Comparison of ENCODE assay signal across 26 mouse cellular contexts in genomic region chr3:144178937-144179336, GRCm38 (mm10).
"Had no signal": no experiment of that assay in that cellular context is flagged by ENCODE, and none has a peak within 500 bp of the region (broad histone marks: within the 10 kb centered on the region; RNA-seq: fewer than 3 reads in every experiment).

No protein-coding gene starts in this region.

- H3K9ac ChIP-seq: embryonic facial prominence, embryonic 12.5 days; embryonic facial prominence, embryonic 13.5 days; embryonic facial prominence, embryonic 15.5 days; forebrain, embryonic 12.5 days; forebrain, embryonic 13.5 days; forebrain, embryonic 15.5 days; forebrain, postnatal 0 days had no signal

- ATAC-seq: forebrain, embryonic 13.5 days; forebrain, embryonic 14.5 days; forebrain, embryonic 15.5 days; forebrain, embryonic 16.5 days; forebrain, postnatal 0 days had no signal

- H3K27ac ChIP-seq: embryonic facial prominence, embryonic 10.5 days; embryonic facial prominence, embryonic 12.5 days; embryonic facial prominence, embryonic 13.5 days; embryonic facial prominence, embryonic 15.5 days; forebrain, embryonic 10.5 days; forebrain, embryonic 12.5 days; forebrain, embryonic 13.5 days; forebrain, embryonic 15.5 days; gastrocnemius, adult 2 months; heart, adult 2 months had no signal

- H3K4me3 ChIP-seq: embryonic facial prominence, embryonic 10.5 days; embryonic facial prominence, embryonic 12.5 days; embryonic facial prominence, embryonic 13.5 days; embryonic facial prominence, embryonic 15.5 days; erythroblast, embryonic 14.5 days; forebrain, embryonic 10.5 days; forebrain, embryonic 12.5 days; forebrain, embryonic 13.5 days; forebrain, embryonic 15.5 days; gastrocnemius, adult 2 months; heart, adult 2 months had no signal

- H3K27me3 ChIP-seq: embryonic facial prominence, embryonic 12.5 days; embryonic facial prominence, embryonic 13.5 days; embryonic facial prominence, embryonic 15.5 days had no signal

- H3K9me3 ChIP-seq: embryonic facial prominence, embryonic 10.5 days; embryonic facial prominence, embryonic 12.5 days; embryonic facial prominence, embryonic 13.5 days; embryonic facial prominence, embryonic 15.5 days; forebrain, embryonic 10.5 days; forebrain, embryonic 12.5 days; forebrain, embryonic 13.5 days; forebrain, embryonic 15.5 days had no signal

- H3K4me2 ChIP-seq: embryonic facial prominence, embryonic 12.5 days; embryonic facial prominence, embryonic 13.5 days; embryonic facial prominence, embryonic 15.5 days; forebrain, embryonic 12.5 days; forebrain, embryonic 13.5 days; forebrain, embryonic 15.5 days had no signal

- H3K36me3 ChIP-seq: embryonic facial prominence, embryonic 10.5 days; embryonic facial prominence, embryonic 12.5 days; embryonic facial prominence, embryonic 13.5 days; embryonic facial prominence, embryonic 15.5 days; forebrain, embryonic 10.5 days; forebrain, embryonic 12.5 days; forebrain, embryonic 15.5 days had no signal

- DNase-seq: cerebellum, adult 9-10 months; cerebellum, adult 9-11 months; cerebellum, postnatal 10 days; cerebellum, postnatal 14 days; cerebellum, postnatal 25 days; cerebellum, postnatal 36 days; embryo, embryonic 11 days; forebrain, postnatal 0 days; gastrocnemius, adult 2 months; gastrocnemius, postnatal 10 days; gastrocnemius, postnatal 14 days; gastrocnemius, postnatal 25 days; gastrocnemius, postnatal 36 days; heart, adult 18-20 months had no signal

- H3K4me1 ChIP-seq: embryonic facial prominence, embryonic 12.5 days; embryonic facial prominence, embryonic 13.5 days; embryonic facial prominence, embryonic 15.5 days; forebrain, embryonic 12.5 days had no signal
